Mouse (Mus musculus): Measurements from ENCODE around the gene Lmbrd2.

DNA sequence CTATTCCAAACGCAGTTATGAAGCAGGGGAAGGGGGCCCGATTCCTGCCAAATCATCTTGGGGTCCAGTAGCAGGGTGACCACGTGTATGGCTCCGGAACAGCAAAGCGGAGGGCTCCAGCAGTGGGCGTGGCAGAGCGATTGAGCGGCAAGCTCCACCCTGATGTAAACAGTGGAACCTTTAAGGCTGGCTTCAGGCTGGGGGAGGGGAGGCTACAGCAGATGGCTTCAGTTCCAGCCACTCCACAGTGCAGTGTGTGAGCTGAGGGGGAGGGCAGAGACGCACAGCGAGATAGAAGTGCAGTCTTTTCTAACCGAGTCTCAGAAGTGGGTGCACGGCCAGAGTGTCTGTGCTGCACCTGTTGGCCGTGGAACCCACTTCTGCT is 46.0 kb upstream of the Lmbrd2 start:
- TF ChIP-seq POLR2A (IDR thresholded peaks at IDR 0.05; ENCODE audit: insufficient read length, low read depth): no peak
- TF ChIP-seq TCF12 (IDR thresholded peaks at IDR 0.05; ENCODE audit: insufficient read depth, poor library complexity, severe bottlenecking): no peak
- TF ChIP-seq MYOD1 (IDR thresholded peaks at IDR 0.05; ENCODE audit: control insufficient read depth in 1 of 3, insufficient read length in 2 of 3, low read depth in 2 of 3): peak in 1 of 3 experiments; percentile 1
- TF ChIP-seq USF1 (IDR thresholded peaks at IDR 0.05; ENCODE audit: low read depth): no peak
- TF ChIP-seq SRF (IDR thresholded peaks at IDR 0.05; ENCODE audit: control insufficient read depth, insufficient read length, low read depth): no peak
- no peak for TF ChIP-seq CEBPB (IDR thresholded peaks at IDR 0.05; ENCODE audit: insufficient read depth, poor library complexity, severe bottlenecking)
- TF ChIP-seq MAX (IDR thresholded peaks at IDR 0.05; ENCODE audit: low read depth): no peak
